Mouse (Mus musculus) ES-Bruce4 (cell line): Measurements from ENCODE around the gene Tdrd9. TPM values are rescaled to one million over a fixed set of nuclear protein-coding genes. Genes with fewer than 3 reads are reported as not detected.

Source experiments
- H3K27ac ChIP-seq: 2 replicates; pipeline ENCODE4 v1.5.1; 2012; ENCODE audit warnings: low read length, inconsistent platforms; ENCODE audit not compliant: insufficient read depth
- H3K27me3 ChIP-seq: 2 replicates; pipeline ENCODE4 v1.6.1; 2012; ENCODE audit warnings: mild to moderate bottlenecking, low read length, inconsistent platforms; ENCODE audit not compliant: control insufficient read depth, poor library complexity, insufficient read depth, severe bottlenecking
- H3K36me3 ChIP-seq: 2 replicates; pipeline ENCODE4 v1.6.1; 2012; ENCODE audit warnings: inconsistent platforms, mild to moderate bottlenecking, low read length, moderate library complexity; ENCODE audit not compliant: control insufficient read depth, poor library complexity, insufficient read depth, severe bottlenecking
- H3K4me1 ChIP-seq: one replicate; pipeline ENCODE4 v1.8.1; 2011; ENCODE audit warnings: low read length; ENCODE audit not compliant: control insufficient read depth, insufficient read depth
- H3K4me3 ChIP-seq: 2 replicates; pipeline ENCODE4 v1.5.1; 2011; ENCODE audit warnings: low read depth, mild to moderate bottlenecking, low read length
- H3K9ac ChIP-seq: 2 replicates; pipeline ENCODE4 v1.6.1; 2012; ENCODE audit warnings: low read depth, mild to moderate bottlenecking, inconsistent platforms; ENCODE audit not compliant: poor library complexity, severe bottlenecking
- H3K9me3 ChIP-seq: replicated peaks from 2 replicates; pipeline ENCODE4 v1.6.1; 2012; ENCODE audit warnings: mild to moderate bottlenecking, low read length, inconsistent platforms; ENCODE audit not compliant: control insufficient read depth, poor library complexity, insufficient read depth, severe bottlenecking
- CTCF ChIP-seq: IDR thresholded peaks from one replicate; pipeline ENCODE4 v1.8.1; 2011; ENCODE audit warnings: low read depth, low read length
- EP300 ChIP-seq: IDR thresholded peaks from 2 replicates; pipeline ENCODE4 v1.6.1; 2011; ENCODE audit warnings: low read depth, low read length; ENCODE audit not compliant: insufficient read depth
- POLR2A ChIP-seq: IDR thresholded peaks from one replicate; pipeline ENCODE4 v1.8.1; 2011; ENCODE audit warnings: low read length; ENCODE audit not compliant: insufficient read depth
- polyA plus RNA-seq: library from polyadenylated mRNA; stranded (reverse); fragments of >200 nt; gene quantifications from 2 replicates; pipeline ENCODE4 v1.2.4, GENCODE M21; 2011; ENCODE audit warnings: low read depth; ENCODE audit not compliant: missing spikeins, insufficient read depth, insufficient read length

Gene Tdrd9
- polyA plus RNA-seq, 1 experiment = not detected

GRCm38 (mm10) chr12:111992626-111993025 is 21.3 kb downstream of the Tdrd9 start:
- Histone ChIP-seq H3K4me1 (no peaks in the 10 kb centered on the region), H3K9ac (no peak overlapping the region), H3K9me3 (no peaks in the 10 kb centered on the region), H3K27ac (no peak overlapping the region), H3K27me3 (no peaks in the 10 kb centered on the region), H3K36me3 (no peaks in the 10 kb centered on the region), H3K4me3 (no peak overlapping the region)
- TF ChIP-seq CTCF (no peak), EP300 (no peak), POLR2A (no peak)

GRCm38 (mm10) chr12:111995161-111995560 is 23.8 kb downstream of the Tdrd9 start:
- TF ChIP-seq EP300 = no peak
- no peak for TF ChIP-seq CTCF
- TF ChIP-seq POLR2A = no peak
- no peaks in the 10 kb centered on the region for H3K36me3 ChIP-seq
- no peaks in the 10 kb centered on the region for H3K27me3 ChIP-seq
- no peaks in the 10 kb centered on the region for H3K9me3 ChIP-seq
- H3K4me1 ChIP-seq = no peaks in the 10 kb centered on the region
- H3K9ac ChIP-seq = no peak overlapping the region
- no peak overlapping the region for H3K27ac ChIP-seq
- no peak overlapping the region for H3K4me3 ChIP-seq

- Histone ChIP-seq H3K4me1 (no peaks in the 10 kb centered on the region), H3K4me3 (no peak overlapping the region), H3K9ac (no peak overlapping the region), H3K27ac (no peak overlapping the region), H3K27me3 (no peaks in the 10 kb centered on the region), H3K9me3 (no peaks in the 10 kb centered on the region), H3K36me3 (no peaks in the 10 kb centered on the region)
- no peak for TF ChIP-seq POLR2A
- TF ChIP-seq CTCF = no peak
- TF ChIP-seq EP300 = no peak
Observed at GRCm38 (mm10) chr12:111999735-112000134, 28.4 kb downstream of the Tdrd9 start.

- H3K36me3 ChIP-seq = no peaks in the 10 kb centered on the region
- no peaks in the 10 kb centered on the region for H3K9me3 ChIP-seq
- no peak for TF ChIP-seq EP300
- TF ChIP-seq CTCF = peak; percentile 37
- H3K27ac ChIP-seq = no peak overlapping the region
- no peaks in the 10 kb centered on the region for H3K4me1 ChIP-seq
- H3K27me3 ChIP-seq = no peaks in the 10 kb centered on the region
- no peak overlapping the region for H3K4me3 ChIP-seq
- no peak overlapping the region for H3K9ac ChIP-seq
Observed at GRCm38 (mm10) chr12:112001223-112001622, 29.9 kb downstream of the Tdrd9 start.

GRCm38 (mm10) chr12:112012511-112013270 is 41.3 kb downstream of the Tdrd9 start:
- no peaks in the 10 kb centered on the region for H3K9me3 ChIP-seq
- no peak for TF ChIP-seq EP300
- no peaks in the 10 kb centered on the region for H3K36me3 ChIP-seq
- no peaks in the 10 kb centered on the region for H3K27me3 ChIP-seq
- peak overlapping the region; percentile 26; the same call in 1 of the 2 replicates for H3K9ac ChIP-seq
- H3K4me3 ChIP-seq = 0 out of 2 replicates have a peak overlapping the region, but pooled peaks have one; percentile 8
- H3K4me1 ChIP-seq = no peaks in the 10 kb centered on the region
- H3K27ac ChIP-seq = no peak overlapping the region

GRCm38 (mm10) chr12:112013271-112013801 is 42.0 kb downstream of the Tdrd9 start:
- Histone ChIP-seq H3K4me3 (0 out of 2 replicates have a peak overlapping the region, but pooled peaks have one; percentile 8), H3K9ac (peak overlapping the region; percentile 26; the same call in 1 of the 2 replicates), H3K36me3 (no peaks in the 10 kb centered on the region), H3K27ac (no peak overlapping the region), H3K27me3 (no peaks in the 10 kb centered on the region), H3K4me1 (no peaks in the 10 kb centered on the region), H3K9me3 (no peaks in the 10 kb centered on the region)
- TF ChIP-seq EP300 (no peak), CTCF (no peak), POLR2A (no peak)
